Mouse (Mus musculus) macrophage (primary cell): ENCODE measurements around the gene Apol9b. TPM values are rescaled to one million over a fixed set of nuclear protein-coding genes. Genes with fewer than 3 reads are reported as not detected.

Experiments
- H3K27ac ChIP-seq: fragments of 350-480 bp; formaldehyde crosslinking; 2 replicates; pipeline ENCODE4 v1.9.0; 2021
- H3K36me3 ChIP-seq: fragments of 350-480 bp; formaldehyde crosslinking; 2 replicates; pipeline ENCODE4 v1.9.0; 2021; ENCODE audit errors: inconsistent target
- H3K4me3 ChIP-seq: fragments of 350-480 bp; formaldehyde crosslinking; 2 replicates; pipeline ENCODE4 v1.9.0; 2021; ENCODE audit errors: inconsistent target
- H3K79me2 ChIP-seq: fragments of 350-480 bp; formaldehyde crosslinking; 2 replicates; pipeline ENCODE4 v1.9.0; 2021; ENCODE audit errors: inconsistent target
- WGBS: methylation state at CpG from one replicate; pipeline ENCODE4 v1.1.7; 2026; ENCODE audit warnings: inconsistent platforms; ENCODE audit not compliant: missing documents; 5-methylcytosine and 5-hydroxymethylcytosine counted together
- polyA plus RNA-seq: library from polyadenylated mRNA; stranded (reverse); fragments of 250-400 nt; gene quantifications from 3 replicates; pipeline ENCODE4 v1.2.4, GENCODE M21; 2018; ENCODE audit warnings: inconsistent platforms

Gene Apol9b
- polyA plus RNA-seq, 1 experiment from 2014 or later = 0.42 TPM

DNA sequence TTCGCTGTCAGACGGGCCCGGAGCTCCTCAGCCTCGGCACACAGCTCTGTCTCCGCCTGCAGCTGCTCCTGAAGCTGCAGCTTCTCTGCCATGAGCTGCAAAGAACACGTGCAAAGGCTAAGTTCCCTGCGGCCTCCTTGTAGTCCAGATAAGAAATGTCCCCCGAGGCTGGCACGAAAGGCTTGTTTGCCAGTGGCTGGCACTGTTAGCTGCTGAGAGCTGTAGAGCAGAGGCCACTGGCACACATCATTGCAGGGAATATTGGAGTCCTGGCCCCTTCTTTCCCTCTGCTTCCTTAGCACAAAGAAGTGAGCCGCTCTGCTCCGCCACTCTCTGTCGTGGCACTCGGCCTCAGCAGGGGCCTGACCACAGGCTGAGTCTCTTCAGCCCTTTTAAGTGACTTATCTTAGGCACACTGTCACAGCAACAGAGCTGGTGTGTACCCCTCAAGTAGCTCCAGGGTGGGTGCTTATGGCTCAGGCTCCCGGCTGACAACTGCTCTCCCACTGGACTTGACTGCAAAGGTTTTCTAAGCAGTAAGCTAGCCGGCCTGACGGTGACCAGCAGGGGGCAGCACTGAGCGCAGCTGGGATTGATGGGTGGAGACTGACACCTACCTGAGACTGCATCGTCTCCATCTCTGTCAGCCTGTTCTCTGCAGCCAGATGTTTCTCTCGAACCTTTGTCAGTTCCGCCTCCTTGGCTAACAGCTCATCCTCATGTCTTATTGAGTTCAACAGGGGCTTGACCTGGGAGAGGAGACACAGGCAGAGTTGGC lies 46.5 kb downstream of the Apol9b start:
- no peak overlapping the region for H3K4me3 ChIP-seq
- 76% methylated on average over 19 of the region's 20 CpGs for WGBS

DNA sequence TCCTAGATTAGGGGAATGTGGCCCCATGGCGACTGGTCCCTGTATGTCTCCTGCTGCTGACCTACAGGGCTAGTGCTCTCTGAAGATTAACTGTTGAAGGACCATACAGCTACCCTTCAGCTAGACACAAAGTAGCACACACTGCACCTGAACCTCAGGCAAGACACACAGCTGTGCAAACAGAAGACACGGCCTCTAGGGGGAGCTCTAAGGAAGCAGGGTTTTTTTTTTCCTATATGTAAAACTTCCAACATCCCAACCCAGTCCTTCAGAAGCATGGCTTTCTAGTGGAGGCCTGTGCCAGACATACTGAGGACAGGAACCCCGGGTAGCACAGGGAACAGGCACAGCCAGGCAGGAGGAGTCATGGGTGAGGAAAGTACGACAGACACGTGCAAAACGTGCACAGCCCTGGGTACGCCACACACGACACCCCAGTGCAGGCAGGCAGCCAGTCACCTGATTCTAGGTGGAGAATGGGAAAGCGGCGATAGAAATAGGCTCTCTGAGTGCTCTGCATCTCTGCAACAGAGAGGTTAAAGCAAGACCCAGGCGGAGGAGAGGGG lies 53.7 kb downstream of the Apol9b start:
- no peak overlapping the region for H3K27ac ChIP-seq
- H3K36me3 ChIP-seq = peaks cover 99% of the 10 kb centered on the region
- 80% methylated on average over 11 of the region's 11 CpGs for WGBS
- no peak overlapping the region for H3K4me3 ChIP-seq
- peaks cover 3% of the 10 kb centered on the region; the same call in 1 of the 2 replicates for H3K79me2 ChIP-seq

More for the DNA sequence above, 46.5 kb downstream of the Apol9b start:
- Histone ChIP-seq H3K36me3 (peaks cover 84% of the 10 kb centered on the region), H3K27ac (no peak overlapping the region), H3K79me2 (no peaks in the 10 kb centered on the region; the same call in 1 of the 2 replicates)

DNA sequence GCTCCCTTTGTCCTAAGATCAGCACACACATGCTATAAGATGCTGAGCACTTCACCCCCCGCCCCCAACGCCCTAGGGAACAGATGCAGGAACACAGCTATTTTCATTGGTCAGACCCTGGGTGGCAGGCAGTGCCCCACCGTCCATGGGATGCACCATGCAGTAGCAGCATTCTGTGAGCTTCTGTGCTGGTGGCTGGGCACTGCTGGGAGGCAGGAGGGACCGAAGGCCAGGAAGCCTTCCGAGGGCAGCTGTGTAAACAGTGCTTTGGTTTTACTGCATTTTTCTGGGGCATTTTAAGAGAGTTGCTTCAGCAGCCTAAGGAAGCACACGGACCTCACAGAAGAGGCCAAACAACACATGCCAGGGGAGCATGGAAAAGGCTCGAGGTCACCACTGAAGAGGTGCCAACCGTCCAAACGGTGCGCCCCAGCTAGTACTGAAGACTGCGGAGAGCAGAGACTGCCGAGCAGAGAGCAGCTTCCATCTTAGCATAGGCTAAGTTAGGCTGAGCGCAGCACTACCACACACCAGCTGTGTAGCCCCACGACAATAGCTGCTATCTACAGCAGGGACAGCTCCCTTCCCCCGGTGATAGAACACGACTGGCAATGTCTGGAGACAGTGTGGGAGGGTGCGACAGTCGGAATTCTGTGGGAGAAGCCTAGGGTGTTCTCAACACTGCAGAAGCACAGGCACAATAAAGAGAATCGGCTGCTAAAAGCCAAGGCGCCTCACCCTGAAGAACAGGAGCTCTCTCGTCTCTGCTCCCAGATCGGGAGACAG lies 55.4 kb downstream of the Apol9b start:
- H3K36me3 ChIP-seq = peaks cover 99% of the 10 kb centered on the region
- 91% methylated on average over 22 of the region's 22 CpGs for WGBS
- H3K27ac ChIP-seq = no peak overlapping the region
- H3K4me3 ChIP-seq = no peak overlapping the region
- peaks cover 3% of the 10 kb centered on the region; the same call in 1 of the 2 replicates for H3K79me2 ChIP-seq

DNA sequence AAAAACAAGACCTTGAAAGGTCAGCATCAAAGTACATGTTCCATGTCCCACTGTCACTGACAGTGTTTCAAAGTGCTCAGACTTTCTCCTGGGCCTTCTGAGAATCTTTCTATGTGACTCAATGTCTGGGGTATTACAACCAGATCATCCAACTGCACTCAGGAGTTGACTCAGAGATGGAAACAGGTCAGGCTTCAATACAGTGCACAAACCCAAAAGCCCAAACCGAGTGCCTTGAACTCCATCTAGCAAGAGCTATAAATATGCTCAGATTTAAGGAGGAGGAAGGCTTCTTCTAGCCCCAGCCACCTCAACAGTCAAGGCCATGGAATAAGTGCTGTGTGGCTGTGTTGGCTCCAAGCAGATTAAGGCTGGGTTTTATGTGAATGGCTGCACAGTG lies 57.0 kb downstream of the Apol9b start:
- peaks cover 99% of the 10 kb centered on the region for H3K36me3 ChIP-seq
- H3K4me3 ChIP-seq = no peak overlapping the region
- H3K27ac ChIP-seq = no peak overlapping the region
- peaks cover 16% of the 10 kb centered on the region; the same call in 1 of the 2 replicates for H3K79me2 ChIP-seq
- 100% methylated on average over 1 of the region's 1 CpGs for WGBS

Other genes with a start within 250 kb of the Apol9b start
- gene Apol11a, start 220.8 kb upstream of the Apol9b start, polyA plus RNA-seq = not detected in 3 replicates
- gene Apol7c, start 195.7 kb upstream of the Apol9b start, polyA plus RNA-seq = 1.4 to 4.9 TPM (median 2.8 TPM) in 3 replicates
- not detected in 3 replicates for gene 1700025B11Rik, start 167.1 kb upstream of the Apol9b start, polyA plus RNA-seq
- gene Apol10b, start 132.9 kb upstream of the Apol9b start, polyA plus RNA-seq = 0.13 TPM in 1 of 3 replicates, not detected in the others
- gene Gm36245, start 129.8 kb upstream of the Apol9b start, polyA plus RNA-seq = not detected in 3 replicates
- gene Apol11b, start 85.8 kb upstream of the Apol9b start, polyA plus RNA-seq = not detected in 3 replicates
- gene Apol7e, start 30.2 kb upstream of the Apol9b start, polyA plus RNA-seq = 0.11 TPM in 1 of 3 replicates, not detected in the others
- not detected in 3 replicates for gene Apol8, start 28.0 kb downstream of the Apol9b start, polyA plus RNA-seq
- 130 to 219 TPM (median 188 TPM) in 3 replicates for gene Myh9, start 113.1 kb downstream of the Apol9b start, polyA plus RNA-seq
- gene Txn2, start 200.0 kb downstream of the Apol9b start, polyA plus RNA-seq = 106 to 159 TPM (median 117 TPM) in 3 replicates
- gene Foxred2, start 227.7 kb downstream of the Apol9b start, polyA plus RNA-seq = 8.6 to 18.7 TPM (median 18.3 TPM) in 3 replicates
- gene Eif3d, start 241.8 kb downstream of the Apol9b start, polyA plus RNA-seq = 88.8 to 149 TPM (median 102 TPM) in 3 replicates